Mouse (Mus musculus) cerebellum, postnatal 4 days (tissue): Measurements from ENCODE around the gene 4930595D18Rik.

Experiments used
- DNase-seq, 2 experiments: peaks; one replicate each; pipeline ENCODE4 v3.0.0; 2022; ENCODE audit warnings: low spot score in 2 of 2, mixed read lengths in 1 of 2

4930595D18Rik gene

DNA sequence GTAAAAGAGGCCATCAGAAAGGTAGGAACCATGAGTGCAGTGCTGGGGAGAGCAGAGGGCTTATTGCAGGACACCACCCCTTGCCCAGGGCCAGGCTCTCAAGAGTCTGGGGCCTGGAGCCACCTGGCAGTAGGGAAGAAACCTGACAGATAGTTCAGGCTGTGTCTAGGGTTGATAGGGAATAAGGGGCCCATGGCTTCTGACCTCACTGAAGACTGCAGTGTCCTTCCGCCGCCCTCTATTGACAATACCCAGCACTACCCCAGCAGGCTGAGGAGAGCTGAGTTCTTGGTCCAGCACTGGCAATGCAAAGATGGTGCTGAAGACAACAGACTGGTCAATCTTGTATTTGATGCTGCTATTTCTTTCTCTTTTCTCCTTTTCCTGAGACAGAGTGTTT is 47.2 kb downstream of the 4930595D18Rik start:
- DNase-seq = no peak

DNA sequence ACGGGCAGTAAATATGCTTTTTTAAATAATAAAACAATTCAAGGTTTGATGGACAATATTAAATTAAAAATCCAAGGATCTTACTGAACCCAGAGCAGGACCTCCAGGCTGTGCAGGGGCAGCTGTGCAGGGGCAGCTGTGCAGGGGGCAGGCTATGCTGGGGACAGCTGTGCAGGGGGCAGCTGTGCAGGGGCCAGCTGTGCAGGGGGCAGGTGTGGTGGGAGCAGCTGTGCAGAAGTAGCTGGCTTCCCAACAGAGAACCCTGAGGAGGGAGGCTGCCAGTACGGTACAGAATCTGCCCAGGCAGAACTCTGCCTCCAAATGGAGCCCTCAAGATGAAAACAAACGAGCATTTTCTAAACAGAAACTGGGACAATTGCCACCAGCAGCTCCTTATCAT is 48.3 kb downstream of the 4930595D18Rik start:
- no peak for DNase-seq

DNA sequence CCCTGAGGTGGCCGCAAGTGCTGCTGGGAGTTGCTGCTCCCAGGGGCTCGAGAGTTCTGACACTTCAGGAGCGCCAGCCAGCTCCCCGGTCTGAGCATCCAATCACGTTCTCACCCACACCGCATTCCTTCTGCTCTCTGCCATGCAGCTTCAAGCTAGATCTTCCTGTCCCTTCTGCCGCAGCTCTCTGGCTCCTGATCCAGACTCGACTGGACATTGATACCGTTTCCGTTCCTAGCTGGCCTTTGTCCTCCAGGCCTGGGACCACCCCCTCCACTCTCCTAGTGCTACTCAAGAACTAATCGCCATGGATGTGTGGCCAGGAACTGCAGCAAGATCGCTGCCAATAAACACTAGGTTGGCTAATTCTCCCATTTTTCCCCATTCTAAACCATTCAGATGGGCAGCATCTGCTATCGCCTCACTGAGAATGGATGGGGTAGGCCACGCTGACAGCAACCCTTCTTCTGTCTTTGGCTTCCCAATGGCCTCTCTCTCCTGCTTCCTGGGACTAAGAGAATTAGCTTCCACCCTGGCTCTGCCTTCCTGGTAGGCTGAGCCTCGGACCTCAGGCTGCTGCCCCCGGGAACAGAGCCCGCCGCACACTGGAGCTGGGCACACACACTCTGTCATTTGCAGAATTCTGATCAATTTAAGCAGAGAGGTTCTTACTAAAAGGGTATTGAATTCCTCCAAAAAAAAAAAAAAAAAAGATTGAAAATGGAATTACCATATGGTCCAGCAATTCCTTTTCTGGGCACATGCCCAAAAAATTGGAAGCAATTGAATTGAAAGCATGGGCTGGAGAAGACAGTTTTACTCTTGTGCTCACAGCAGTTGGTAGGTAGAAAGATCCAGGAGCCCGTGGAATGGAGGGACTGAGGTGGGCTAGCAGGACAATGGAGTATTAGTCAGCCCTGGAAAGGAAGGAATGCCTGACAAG is 49.2 kb downstream of the 4930595D18Rik start:
- DNase-seq = peak in 1 of 2 experiments; percentile 16

DNA sequence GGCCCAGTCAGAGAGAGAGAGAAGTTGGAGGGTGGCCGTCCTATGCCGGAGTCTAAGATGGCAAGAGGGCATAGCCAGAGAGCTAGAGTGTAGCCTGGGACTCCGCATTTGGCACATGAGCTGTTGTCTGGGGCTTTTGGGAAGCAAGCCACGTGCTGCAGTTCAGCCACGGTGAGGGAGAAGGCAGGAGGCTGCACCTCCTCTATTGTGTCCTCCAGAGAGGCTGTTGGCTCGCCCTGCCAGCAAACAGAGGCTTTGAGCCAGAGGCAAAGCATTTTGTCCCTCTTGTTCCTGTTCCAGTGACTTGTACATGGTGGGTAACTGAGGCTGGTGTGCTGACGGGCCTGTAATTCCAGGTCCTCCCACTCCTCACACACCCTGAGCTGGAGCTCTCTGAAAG is 50.1 kb downstream of the 4930595D18Rik start:
- peak in 1 of 2 experiments; percentile 24 for DNase-seq

DNA sequence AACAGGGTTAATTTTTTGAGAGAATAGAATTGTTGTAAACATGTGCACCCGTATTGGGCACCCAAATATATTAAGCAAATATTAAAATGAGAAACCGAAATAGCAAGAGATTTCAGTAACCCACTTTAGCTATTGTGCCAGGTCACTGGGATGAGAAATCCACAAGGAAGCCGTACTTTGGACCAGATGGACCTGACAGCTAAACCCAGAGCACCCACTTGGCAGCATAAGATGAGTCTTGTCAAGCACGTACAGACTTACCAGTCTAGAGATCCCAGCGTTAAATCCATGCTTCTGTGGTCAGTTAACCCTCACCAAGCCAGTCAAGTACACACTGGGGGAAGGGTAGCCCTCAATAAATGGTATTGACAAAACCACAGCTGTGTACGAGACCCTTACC is 58.6 kb downstream of the 4930595D18Rik start:
- DNase-seq = no peak

DNA sequence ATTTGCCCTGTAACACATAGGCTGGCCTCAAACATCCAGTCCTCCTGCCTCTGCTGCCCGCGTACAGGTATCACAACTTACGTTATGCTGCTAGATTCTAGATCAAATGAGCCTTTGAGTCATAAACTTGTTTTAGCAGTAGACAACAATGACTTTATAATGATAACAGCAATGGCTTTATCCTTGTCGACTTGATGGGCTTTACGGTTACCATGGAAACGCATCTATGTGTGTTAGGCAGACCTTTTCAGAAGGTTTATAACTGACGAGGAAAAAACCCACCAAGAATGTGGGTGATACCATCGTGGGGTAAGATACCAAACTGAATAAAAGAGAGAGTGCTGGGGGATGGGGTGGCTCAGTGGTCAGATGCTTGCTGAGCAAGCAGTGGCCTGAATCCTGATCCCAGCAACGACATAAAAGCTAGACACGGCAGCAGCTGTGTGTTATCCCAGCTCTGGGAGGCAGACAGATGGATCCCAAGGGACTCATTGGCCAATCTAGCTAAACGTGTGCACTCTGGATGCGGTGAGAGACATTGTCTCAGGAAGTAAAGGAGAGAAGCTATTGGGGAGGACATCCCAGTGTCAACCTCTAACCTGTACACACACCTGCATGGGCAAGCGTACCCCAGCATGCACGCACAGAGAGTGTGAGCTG is 59.6 kb downstream of the 4930595D18Rik start:
- DNase-seq = no peak

DNA sequence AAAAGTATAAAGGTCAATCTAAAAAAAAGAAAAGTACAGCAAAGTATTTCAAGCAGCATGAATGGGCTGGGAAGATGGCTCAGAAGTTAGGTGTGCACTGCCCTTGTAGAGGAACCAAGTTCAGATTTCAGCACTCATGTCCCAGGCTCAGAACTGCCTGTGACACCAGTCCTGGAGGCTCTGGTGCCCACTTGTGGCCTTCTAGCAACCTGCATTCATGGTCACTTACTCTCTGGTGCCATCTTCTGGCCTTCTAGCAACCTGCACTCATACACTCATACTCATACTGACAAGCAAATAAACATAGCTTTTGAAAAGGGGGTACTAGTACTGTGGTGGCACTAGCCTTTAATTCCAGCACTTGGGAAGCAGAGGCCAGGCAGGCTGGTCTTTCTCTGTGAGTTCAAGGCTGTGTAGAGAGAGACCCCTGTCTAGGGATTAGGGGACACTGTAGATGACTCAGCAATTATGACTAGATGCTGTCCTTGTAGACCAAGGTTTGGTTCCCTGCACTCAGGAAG is 61.9 kb downstream of the 4930595D18Rik start:
- no peak for DNase-seq

DNA sequence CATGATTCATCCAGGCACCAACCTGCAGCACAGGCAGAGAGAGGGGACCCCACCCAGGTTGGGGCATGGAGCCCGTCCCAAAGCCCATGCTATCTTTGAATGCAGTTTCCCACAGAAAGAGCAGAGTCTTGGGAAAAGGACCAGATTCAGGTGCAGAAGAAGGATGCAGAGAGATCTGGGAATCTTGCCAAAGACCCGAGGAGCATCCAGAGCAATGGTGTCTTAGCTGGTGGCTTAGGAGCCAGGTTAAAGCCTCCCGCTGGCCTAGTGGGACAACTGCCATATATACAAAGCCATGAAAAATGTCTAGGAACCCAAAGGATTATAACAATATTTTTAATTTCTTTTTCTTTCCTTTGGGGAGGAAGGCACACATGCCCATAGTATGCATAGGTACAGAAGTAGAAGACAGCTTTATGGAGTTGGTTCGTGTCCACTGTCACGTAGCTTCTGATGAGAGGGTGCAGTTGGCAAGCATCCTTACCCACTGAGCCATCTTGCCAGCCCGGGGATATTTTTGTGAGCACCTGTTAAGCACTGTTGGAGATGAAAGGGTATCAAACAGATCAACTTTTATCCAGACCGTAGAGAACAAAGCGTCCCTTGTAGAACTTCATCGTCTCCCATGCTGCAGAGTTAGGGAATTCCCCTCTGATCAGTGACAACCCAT is 63.2 kb downstream of the 4930595D18Rik start:
- DNase-seq = no peak

DNA sequence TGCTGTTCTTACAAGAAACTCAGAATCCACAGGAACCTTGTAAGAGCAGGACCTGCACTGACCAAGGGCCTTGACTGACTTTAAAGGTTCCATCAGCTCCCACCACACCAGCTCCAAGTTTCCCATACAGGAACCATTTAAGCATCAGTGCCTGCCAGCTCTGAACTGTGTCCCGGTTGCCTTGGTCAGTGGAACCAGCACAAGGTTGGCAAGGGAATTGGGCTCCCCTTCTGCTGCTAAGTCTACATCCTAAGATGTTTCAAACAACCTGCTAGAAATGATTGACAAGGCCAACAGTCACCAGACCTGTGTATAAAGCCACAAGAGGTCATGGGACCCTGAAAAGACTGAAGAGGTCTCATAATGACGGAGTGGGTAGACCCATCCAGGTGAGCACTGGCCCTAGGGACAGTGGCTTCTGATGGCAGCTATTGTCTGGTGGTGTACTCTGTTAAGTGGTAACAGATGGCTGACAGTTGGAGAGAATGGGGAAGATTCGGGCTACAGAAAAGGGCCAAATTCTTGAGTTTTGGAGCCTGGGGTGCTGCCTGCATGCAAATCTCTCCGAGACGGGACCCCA is 64.7 kb downstream of the 4930595D18Rik start:
- DNase-seq = no peak

DNA sequence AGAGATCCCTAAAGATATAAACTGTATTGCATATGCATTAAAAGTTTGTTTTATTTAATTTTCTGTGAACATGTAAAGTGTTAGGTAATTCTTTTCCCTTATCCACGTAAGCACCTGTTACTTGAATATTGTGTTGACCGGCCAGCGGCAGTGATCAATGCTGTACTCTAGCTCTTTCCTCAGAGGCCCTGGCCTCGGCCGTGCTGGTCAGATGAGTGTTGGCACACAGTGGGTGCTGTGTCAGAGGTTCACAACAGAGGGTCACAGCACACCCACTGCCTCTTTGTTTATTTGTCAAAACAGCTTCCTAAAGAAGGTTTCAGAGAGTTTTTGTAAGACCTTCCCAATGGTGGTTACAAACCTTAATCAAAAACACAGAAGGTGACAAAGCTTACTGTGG is 69.7 kb downstream of the 4930595D18Rik start:
- no peak for DNase-seq

DNA sequence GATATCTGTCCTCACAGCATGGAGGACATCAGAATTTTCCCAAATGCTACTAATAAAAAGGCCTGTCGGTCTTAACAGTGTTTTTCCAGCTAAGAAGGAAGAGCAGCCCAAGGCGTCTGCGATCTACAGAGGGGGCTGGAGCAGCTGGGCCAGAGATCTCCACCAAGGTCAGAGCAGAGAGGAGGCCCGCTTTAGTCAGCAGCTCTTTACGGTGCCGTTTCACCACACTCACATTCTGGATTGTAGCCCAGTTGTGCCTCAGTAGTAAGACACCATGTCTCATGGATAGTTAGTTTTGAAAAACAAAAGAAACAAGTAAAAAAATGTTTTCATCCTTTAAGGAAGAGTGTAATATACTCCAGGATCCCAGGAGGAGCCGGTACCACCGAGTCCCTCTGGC is 73.1 kb downstream of the 4930595D18Rik start:
- no peak for DNase-seq
